Comparison of ENCODE assay signal across 15 mouse cellular contexts in genomic region chr7:70690845-70691244, GRCm38 (mm10).
"Had no signal": no experiment of that assay in that cellular context is flagged by ENCODE, and none has a peak within 500 bp of the region (broad histone marks: within the 10 kb centered on the region; RNA-seq: fewer than 3 reads in every experiment).

No protein-coding gene starts in this region.

- H3K4me2 ChIP-seq: neural tube, embryonic 15.5 days; stomach, embryonic 15.5 days had no signal

- H3K27ac ChIP-seq: neural tube, embryonic 15.5 days; stomach, embryonic 15.5 days; stomach, postnatal 0 days had no signal

- H3K27me3 ChIP-seq: neural tube, embryonic 15.5 days; stomach, embryonic 15.5 days had no signal

- H3K9ac ChIP-seq: neural tube, embryonic 15.5 days; stomach, embryonic 15.5 days had no signal

- H3K9me3 ChIP-seq: neural tube, embryonic 15.5 days; stomach, embryonic 15.5 days had no signal

- H3K36me3 ChIP-seq: neural tube, embryonic 15.5 days; stomach, embryonic 15.5 days had no signal

- H3K4me1 ChIP-seq: neural tube, embryonic 15.5 days; stomach, embryonic 15.5 days had no signal

- H3K4me3 ChIP-seq: neural tube, embryonic 15.5 days; stomach, embryonic 15.5 days had no signal

- DNase-seq: retina, postnatal 1 day; right cerebral cortex, adult 18-20 months; right cerebral cortex, postnatal 14 days; right cerebral cortex, postnatal 25 days; right cerebral cortex, postnatal 4 days; spleen, adult 18-20 months; thymus, adult 18-20 months; thymus, adult 2 months; thymus, postnatal 14 days; thymus, postnatal 25 days; thymus, postnatal 36 days; thymus, postnatal 4 days had no signal
